Mouse (Mus musculus) lung, postnatal 25 days (tissue): ENCODE data around the gene Ikzf1.

ENCODE experiments used
- DNase-seq: peaks from one replicate; pipeline ENCODE4 v3.0.0; 2022; ENCODE audit warnings: low spot score

Gene Ikzf1

GRCm38 (mm10) chr11:11809404-11810175 is 124.8 kb downstream of the Ikzf1 start:
- no peak for DNase-seq

DNA sequence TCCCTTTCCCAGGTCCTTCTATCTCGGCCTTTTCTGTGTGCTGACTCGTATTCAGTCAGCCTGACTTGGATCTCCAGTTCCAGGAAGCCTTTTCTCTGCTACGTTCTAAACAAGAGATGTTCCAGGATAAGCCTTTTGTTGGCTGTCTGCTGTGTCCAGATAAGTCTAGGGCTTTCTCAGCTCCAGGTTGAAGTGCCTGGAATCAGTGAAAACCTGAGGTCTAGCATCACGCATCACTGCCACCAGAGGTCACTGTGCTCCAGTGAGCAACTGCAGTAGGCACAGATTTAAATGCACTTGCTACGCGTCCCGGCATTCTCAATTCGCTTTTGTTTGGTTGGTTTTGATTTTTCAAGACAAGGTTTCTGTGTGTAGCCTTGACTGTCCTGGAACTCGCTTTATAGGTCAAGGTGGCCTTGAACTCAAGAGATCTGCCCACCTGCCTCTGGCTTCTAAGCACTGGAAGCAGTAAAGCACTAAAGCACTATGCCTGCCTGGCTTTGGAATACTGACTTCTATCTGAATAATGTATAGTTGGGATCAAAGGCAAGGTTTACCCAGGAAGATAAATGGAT is 127.2 kb downstream of the Ikzf1 start:
- peak; percentile 76 for DNase-seq

DNA sequence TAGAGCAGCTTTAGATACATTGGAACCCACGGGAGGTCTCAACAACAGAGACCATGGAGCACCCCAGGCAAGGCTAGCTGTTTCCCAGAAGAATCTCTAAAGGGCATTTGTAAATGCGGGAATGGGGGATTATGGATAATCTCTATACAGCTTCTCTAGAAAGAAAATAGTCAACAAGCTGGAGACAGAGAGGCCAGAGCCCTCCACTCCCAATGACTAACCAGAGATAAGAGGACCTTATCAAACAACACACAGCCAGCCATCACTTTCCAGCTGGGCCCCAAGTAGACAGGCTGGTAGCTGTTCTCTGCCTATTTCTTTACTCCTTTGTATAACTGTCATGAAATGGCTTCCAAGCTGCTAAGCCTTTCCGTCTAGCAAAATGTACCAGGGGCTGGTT is 130.9 kb downstream of the Ikzf1 start:
- no peak for DNase-seq

DNA sequence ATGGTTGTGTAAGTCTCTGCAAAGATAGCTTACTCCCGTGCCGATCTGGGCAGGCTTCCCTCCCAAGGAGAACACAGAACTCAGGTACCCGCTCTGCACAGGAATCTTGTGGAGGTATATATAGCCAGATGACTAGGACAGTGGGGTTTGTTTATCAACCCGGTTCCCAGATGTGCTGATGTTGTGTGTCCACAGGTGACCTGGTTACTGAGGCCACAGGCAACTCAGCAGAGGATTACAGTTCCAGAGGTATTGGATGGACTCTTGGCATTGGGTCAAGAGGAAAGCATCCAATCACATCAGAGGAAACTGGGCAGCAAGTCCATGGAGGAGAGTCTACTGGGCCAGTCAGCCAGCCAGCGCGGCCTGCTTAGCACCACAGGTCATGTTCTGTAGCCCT is 134.0 kb downstream of the Ikzf1 start:
- DNase-seq: no peak

- no peak for DNase-seq
These were observed 134.4 kb downstream of the Ikzf1 start for GRCm38 (mm10) chr11:11819206-11819605.

DNA sequence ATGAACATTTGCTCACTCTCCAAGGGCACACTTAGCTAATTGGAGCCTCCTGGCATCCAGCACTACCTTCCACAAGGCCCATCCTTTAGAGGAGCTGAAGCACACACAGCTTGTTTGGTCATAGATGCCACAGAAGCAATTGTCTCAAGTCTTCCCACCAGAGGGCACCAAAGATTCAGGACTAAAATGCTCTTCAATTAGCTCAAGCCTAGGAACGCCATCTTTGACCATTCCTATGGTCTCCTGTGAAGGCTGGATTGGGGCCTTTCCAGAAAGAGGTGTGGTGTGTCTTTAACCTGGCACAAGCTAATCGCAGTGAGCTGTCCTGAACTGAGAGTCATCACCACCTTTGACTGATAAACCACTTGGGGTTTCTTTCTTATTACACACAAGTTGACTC is 135.4 kb downstream of the Ikzf1 start:
- peak; percentile 87 for DNase-seq

DNA sequence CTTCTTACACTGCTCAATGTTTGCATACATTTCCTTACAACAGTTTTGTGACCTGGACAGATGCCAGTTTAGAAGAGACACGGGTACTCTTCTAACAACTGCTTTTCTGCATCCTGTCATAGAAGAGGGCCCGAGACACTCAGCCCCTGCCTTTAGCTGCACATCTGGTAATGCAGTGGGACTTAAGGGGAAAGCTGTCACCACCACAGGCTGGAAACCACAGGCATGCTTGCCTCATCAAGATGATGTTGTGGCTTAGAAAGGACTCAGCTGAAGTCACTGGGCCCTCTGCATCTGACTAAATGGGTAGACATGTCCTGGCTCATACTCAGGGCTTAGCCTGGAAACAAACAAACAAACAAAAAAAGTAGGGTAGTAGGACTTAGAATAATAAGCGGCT is 135.9 kb downstream of the Ikzf1 start:
- DNase-seq: no peak

- no peak for DNase-seq
These were observed 136.7 kb downstream of the Ikzf1 start for GRCm38 (mm10) chr11:11821387-11821975.
